Mouse (Mus musculus) limb, embryonic 14.5 days (tissue): ENCODE data around the gene Arhgap17. TPM values are rescaled to one million over a fixed set of nuclear protein-coding genes. Genes with fewer than 3 reads are reported as not detected.
A peak's percentile ranks its signal among the peaks of the same experiment; 100 is the strongest.

Source experiments
- ATAC-seq: fragments of 200-750 bp; cut with Nextera tagmentation; 2 replicates; pipeline ENCODE4 v1.8.0; 2017; ENCODE audit warnings: low read depth, moderate number of reproducible peaks, moderate TSS enrichment; ENCODE audit not compliant: low FRiP score
- DNase-seq: peaks from one replicate; pipeline ENCODE4 v3.0.0-alpha.2; 2015; ENCODE audit warnings: low spot score
- H3K27ac ChIP-seq: fragments of 300-500 bp; sonication (generic); replicated peaks from 2 replicates; pipeline ENCODE4 v1.5.1; 2014; ENCODE audit warnings: low read depth, mild to moderate bottlenecking, low read length, moderate library complexity, mixed read lengths
- H3K27me3 ChIP-seq: fragments of 300-500 bp; sonication (generic); 2 replicates; pipeline ENCODE4 v1.6.1; 2014; ENCODE audit warnings: low read length, mixed read lengths; ENCODE audit not compliant: control insufficient read depth, insufficient read depth
- H3K36me3 ChIP-seq: fragments of 300-500 bp; sonication (generic); 2 replicates; pipeline ENCODE4 v1.6.1; 2014; ENCODE audit warnings: mild to moderate bottlenecking, low read length, moderate library complexity, mixed read lengths; ENCODE audit not compliant: control insufficient read depth, insufficient read depth
- H3K4me1 ChIP-seq: fragments of 300-500 bp; sonication (generic); 2 replicates; pipeline ENCODE4 v1.6.1; 2014; ENCODE audit warnings: antibody characterized with exemption, low read length, mixed read lengths; ENCODE audit not compliant: control insufficient read depth, insufficient read depth
- H3K4me2 ChIP-seq: fragments of 300-500 bp; sonication (generic); replicated peaks from 2 replicates; pipeline ENCODE4 v1.6.1; 2014; ENCODE audit warnings: low read depth, mild to moderate bottlenecking, low read length, moderate library complexity; ENCODE audit not compliant: severe bottlenecking
- H3K4me3 ChIP-seq: fragments of 300-500 bp; sonication (generic); replicated peaks from 2 replicates; pipeline ENCODE4 v1.5.1; 2014; ENCODE audit warnings: low read length
- H3K9ac ChIP-seq: fragments of 300-500 bp; sonication (generic); 2 replicates; pipeline ENCODE4 v1.6.1; 2014; ENCODE audit warnings: mild to moderate bottlenecking, low read depth, low read length, moderate library complexity; ENCODE audit not compliant: severe bottlenecking
- H3K9me3 ChIP-seq: fragments of 300-500 bp; sonication (generic); 2 replicates; pipeline ENCODE4 v1.6.1; 2016; ENCODE audit warnings: low read length; ENCODE audit not compliant: control insufficient read depth
- POLR2A ChIP-seq: fragments of 200-500 bp; IDR thresholded peaks from 2 replicates; pipeline ENCODE4 v1.8.0; 2012; ENCODE audit warnings: inconsistent platforms, mild to moderate bottlenecking, moderate library complexity, borderline replicate concordance; ENCODE audit not compliant: insufficient read depth, insufficient read length; ENCODE audit errors: extremely low read depth
- WGBS: fragments of 180-500 bp; shearing (Covaris S2); extraction: QIAGEN DNeasy Blood & Tissue Kit; methylation state at CpG from one replicate; pipeline ENCODE4 v1.1.7; 2014; 5-methylcytosine and 5-hydroxymethylcytosine counted together
- polyA plus RNA-seq, 2 experiments: library from polyadenylated mRNA; depleted of rRNA in 1 of 2; stranded (reverse) in 1 of 2; unstranded in 1 of 2; fragments of >200 nt; fragmentation: Nextera tagmentation in 1 of 2; extraction: Ambion mirVana in 1 of 2; gene quantifications; 2 replicates each; pipeline versions ENCODE4 v1.2.1 to v1.2.3; 2012 to 2014

The Arhgap17 gene
- polyA plus RNA-seq, 2 experiments = 26.1 to 39.5 TPM

DNA sequence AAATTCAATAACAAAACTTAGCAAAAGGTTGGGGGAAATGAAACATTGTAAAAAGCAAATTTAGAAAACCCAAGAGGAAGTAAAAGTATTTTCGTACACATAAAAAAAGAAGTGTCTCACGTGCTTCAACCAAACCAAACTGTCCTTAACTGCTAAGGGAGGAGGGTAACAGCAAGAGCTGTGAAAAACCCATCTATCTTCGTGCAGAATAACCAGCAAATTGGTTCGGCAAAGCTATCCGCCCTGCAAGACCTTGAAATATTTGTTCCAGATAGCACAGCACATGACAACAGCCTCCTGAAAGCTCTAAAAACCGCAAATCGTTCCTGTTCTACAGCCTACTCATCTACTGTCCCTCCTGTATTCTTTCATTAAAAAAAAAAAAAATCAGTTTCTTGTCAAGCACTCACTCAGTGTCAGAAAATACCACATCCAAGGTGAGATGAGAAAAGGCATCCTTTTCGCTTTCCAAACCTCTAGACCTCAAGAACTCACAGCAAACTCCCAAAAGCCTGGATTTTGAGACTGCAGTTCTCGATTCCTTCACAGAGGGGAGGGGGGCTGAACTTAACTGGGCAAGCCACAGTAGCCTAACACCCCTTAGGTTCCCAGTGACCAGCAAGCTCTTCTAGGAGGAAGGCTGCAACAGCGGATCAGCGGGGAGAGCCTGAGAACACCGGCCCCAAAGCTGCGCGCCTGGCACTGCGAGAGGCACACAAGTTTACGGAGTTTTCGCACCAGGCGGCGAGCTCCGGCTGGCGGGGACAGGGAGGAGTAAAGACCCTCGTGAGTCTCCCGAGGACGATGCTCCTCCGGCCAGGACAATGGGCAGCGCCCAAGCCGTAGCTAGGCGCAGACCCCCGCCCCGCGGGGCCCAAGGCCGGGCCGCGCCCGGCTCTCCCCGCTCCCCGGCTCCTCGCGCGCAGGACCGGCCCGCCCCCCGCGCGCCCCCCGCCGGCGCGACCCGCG, 653 bp downstream of the Arhgap17 start:
- TF ChIP-seq POLR2A = no peak
- H3K27me3 ChIP-seq = no peaks in the 10 kb centered on the region
- no peaks in the 10 kb centered on the region for H3K36me3 ChIP-seq
- H3K4me2 ChIP-seq = peak overlapping the region; percentile 76
- peaks cover 32% of the 10 kb centered on the region for H3K4me1 ChIP-seq
- H3K27ac ChIP-seq = peak overlapping the region; percentile 93
- ATAC-seq (peak; percentile 51; the same call in 1 of the 2 replicates), DNase-seq (no peak)
- 2% methylated on average over 33 of the region's 51 CpGs for WGBS
- H3K4me3 ChIP-seq = peak overlapping the region; percentile 79
- H3K9ac ChIP-seq = peak overlapping the region; percentile 84
- no peaks in the 10 kb centered on the region for H3K9me3 ChIP-seq

DNA sequence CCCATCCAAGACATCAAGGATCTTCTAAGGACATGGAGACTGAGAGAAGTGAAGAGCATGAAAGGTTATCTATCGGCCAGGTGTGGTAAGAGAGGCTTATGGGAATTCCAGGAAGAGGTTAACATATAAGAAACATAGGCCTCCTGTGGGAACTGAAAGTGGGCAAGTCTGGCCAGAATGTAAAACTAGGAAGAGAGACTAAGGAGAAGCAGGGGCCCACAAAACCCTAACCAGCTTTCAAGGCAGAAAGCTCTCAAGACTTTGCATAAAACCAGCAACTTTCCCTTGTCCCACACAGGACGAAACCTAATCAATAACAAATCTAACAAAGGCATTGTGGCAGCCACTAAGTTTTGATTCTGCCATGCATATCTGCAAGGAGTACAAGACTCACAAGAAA, 1.5 kb downstream of the Arhgap17 start:
- Histone ChIP-seq H3K4me3 (peak overlapping the region; percentile 79), H3K36me3 (no peaks in the 10 kb centered on the region), H3K27ac (no peak overlapping the region), H3K4me2 (peak overlapping the region; percentile 76), H3K27me3 (no peaks in the 10 kb centered on the region), H3K4me1 (peaks cover 36% of the 10 kb centered on the region), H3K9ac (0 out of 2 replicates have a peak overlapping the region, but pooled peaks have one; percentile 84), H3K9me3 (no peaks in the 10 kb centered on the region)
- no peak for TF ChIP-seq POLR2A
- ATAC-seq (no peak), DNase-seq (no peak)
- 82% methylated on average over 2 of the region's 2 CpGs for WGBS

DNA sequence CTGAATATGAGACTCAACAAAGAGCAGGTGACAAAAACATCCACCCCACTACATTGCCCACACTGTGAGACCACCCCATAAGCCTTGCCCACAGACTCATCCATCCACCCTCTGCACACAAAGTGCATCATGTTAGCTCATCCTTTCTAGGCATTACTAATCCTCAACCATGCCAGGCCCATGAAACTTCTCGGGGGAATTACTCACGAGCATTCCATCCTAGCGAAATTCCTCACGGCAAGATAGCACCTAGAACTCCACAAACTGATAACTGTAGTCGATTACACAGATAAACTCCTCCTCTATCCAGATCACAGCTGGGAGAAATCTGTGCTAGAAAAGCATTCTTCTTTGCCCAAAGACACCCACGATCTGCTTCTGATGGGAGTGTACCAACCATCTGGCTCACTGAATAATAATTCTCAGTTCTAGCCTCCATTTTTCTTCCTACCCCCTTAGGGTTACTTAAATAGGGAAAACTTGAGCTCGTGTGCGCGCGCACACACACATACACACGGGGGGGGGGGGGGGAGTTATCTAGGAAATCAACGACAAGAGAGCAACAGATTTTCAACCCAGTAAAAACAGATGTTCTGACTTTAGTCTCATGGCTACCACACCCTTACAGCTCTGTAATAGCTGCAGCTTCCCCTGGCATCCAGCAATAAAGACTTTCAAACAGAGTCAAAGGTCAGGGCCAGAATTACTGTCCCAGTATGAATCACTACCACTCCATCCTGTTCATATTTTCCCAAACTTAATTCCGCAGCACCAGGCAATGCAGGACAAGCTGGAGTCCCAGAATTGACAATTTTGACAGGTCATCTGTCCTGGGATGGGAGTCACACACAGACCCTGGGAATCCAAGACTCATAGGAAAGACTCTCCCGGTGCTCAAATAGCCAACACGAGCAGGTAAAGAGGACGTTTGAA, 2.2 kb downstream of the Arhgap17 start:
- no peak for TF ChIP-seq POLR2A
- WGBS = 70% methylated on average over 16 of the region's 16 CpGs
- DNase-seq (no peak), ATAC-seq (no peak)
- Histone ChIP-seq H3K9ac (0 out of 2 replicates have a peak overlapping the region, but pooled peaks have one; percentile 84), H3K36me3 (no peaks in the 10 kb centered on the region), H3K4me2 (peak overlapping the region; percentile 76; the same call in 1 of the 2 replicates), H3K4me1 (peaks cover 36% of the 10 kb centered on the region), H3K4me3 (peak overlapping the region; percentile 79; the same call in 1 of the 2 replicates), H3K9me3 (no peaks in the 10 kb centered on the region), H3K27me3 (no peaks in the 10 kb centered on the region), H3K27ac (no peak overlapping the region)

DNA sequence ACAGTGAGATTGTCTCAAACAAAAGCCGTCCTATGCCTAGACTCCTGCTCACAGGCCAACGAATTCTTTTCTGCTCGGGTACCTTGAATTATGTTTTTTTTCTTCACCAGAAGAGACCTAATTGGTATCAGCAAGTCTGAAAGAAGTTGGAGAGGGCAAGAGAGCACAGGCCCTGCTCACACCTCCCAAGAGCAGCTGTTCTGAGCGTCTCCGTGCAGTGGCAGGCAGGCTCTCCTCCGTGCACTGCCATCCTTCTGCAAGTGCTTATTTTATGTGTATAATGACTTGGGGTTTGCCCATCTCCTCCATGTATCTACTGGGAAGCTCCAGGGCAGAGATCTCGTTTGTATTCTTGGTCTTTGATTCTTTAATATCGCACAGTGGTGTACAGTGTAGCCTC, 2.9 kb downstream of the Arhgap17 start:
- H3K4me2 ChIP-seq = no peak overlapping the region
- no peak for ATAC-seq

More for the DNA sequence above, 2.9 kb downstream of the Arhgap17 start:
- peaks cover 36% of the 10 kb centered on the region for H3K4me1 ChIP-seq
- TF ChIP-seq POLR2A = no peak
- H3K4me3 ChIP-seq = no peak overlapping the region
- no peaks in the 10 kb centered on the region for H3K27me3 ChIP-seq
- H3K27ac ChIP-seq = no peak overlapping the region
- no peak overlapping the region for H3K9ac ChIP-seq
- H3K36me3 ChIP-seq = no peaks in the 10 kb centered on the region
- H3K9me3 ChIP-seq = no peaks in the 10 kb centered on the region
- no peak for DNase-seq
- WGBS = 70% methylated on average over 8 of the region's 8 CpGs
